Mouse (Mus musculus) hematopoietic stem cell, adult 5-6 weeks (primary cell): Measurements from ENCODE around the gene Ptges. TPM values are rescaled to one million over a fixed set of nuclear protein-coding genes. Genes with fewer than 3 reads are reported as not detected.

Experiments used
- total RNA-seq: library from RNA; stranded (forward); fragments of 172-1452, 232-1000 nt; gene quantifications from 2 replicates; pipeline ENCODE4 v1.2.3, GENCODE M21; 2017

The Ptges gene
- total RNA-seq, 1 experiment from 2014 or later, result 0.25 TPM

Other genes with a start within 250 kb of the Ptges start
- 1.8 and 3.0 TPM in 2 replicates for gene 1700001O22Rik, start 126.2 kb downstream of the Ptges start, total RNA-seq
- 21.2 and 22.6 TPM in 2 replicates for gene Ntmt1, start 122.0 kb downstream of the Ptges start, total RNA-seq
- gene Asb6, start 99.5 kb downstream of the Ptges start, total RNA-seq, result 10.7 and 15.6 TPM in 2 replicates
- gene Prrx2, start 94.9 kb downstream of the Ptges start, total RNA-seq, result not detected in 2 replicates
- gene Tor1b, start 23.1 kb upstream of the Ptges start, total RNA-seq, result 41.1 and 44.8 TPM in 2 replicates
- 35.8 and 60.3 TPM in 2 replicates for gene Tor1a, start 38.1 kb upstream of the Ptges start, total RNA-seq
- 73.8 and 76.0 TPM in 2 replicates for gene BC005624, start 52.3 kb upstream of the Ptges start, total RNA-seq
- gene Usp20, start 52.4 kb upstream of the Ptges start, total RNA-seq, result 4.2 and 7.3 TPM in 2 replicates
- gene Fnbp1, start 212.1 kb upstream of the Ptges start, total RNA-seq, result 58.5 and 59.4 TPM in 2 replicates
- gene Gpr107, start 222.5 kb upstream of the Ptges start, total RNA-seq, result 11.8 and 17.9 TPM in 2 replicates